ENCODE assay signal across 11 mouse cellular contexts in genomic region chr11:54254114-54254513, GRCm38 (mm10). TPM values are rescaled to one million over a fixed set of nuclear protein-coding genes. Genes with fewer than 3 reads are reported as not detected.
DNase-seq lines count a peak whose midpoint lies in the region; ATAC-seq and TF ChIP-seq lines count a peak whose summit lies in the region.
"Had no signal": no experiment of that assay in that cellular context is flagged by ENCODE, and none has a peak within 500 bp of the region (broad histone marks: within the 10 kb centered on the region; RNA-seq: fewer than 3 reads in every experiment).

No protein-coding gene starts in this region.

- TF ChIP-seq CTCF in embryonic fibroblast, embryonic 13.5 days (IDR thresholded peaks at IDR 0.05; ENCODE audit: borderline replicate concordance, insufficient read depth, low read length), result peak; percentile 34; the same call in 1 of the 2 replicates

- ATAC-seq in midbrain, embryonic 14.5 days (ENCODE audit: low FRiP score, low TSS enrichment), result no peak

- H3K27ac ChIP-seq in midbrain, embryonic 14.5 days (replicated peaks; ENCODE audit: low read depth, low read length), result no peak overlapping the region
- no peak overlapping the region for H3K27ac ChIP-seq in midbrain, embryonic 10.5 days (replicated peaks)
- no peak overlapping the region for H3K27ac ChIP-seq in embryonic fibroblast, embryonic 13.5 days (ENCODE audit: insufficient read depth, low read length)
- H3K27ac ChIP-seq: embryonic facial prominence, embryonic 15.5 days; hindbrain, embryonic 15.5 days; liver, embryonic 13.5 days had no signal

- peaks cover 3% of the 10 kb centered on the region; the same call in 1 of the 2 replicates for H3K4me1 ChIP-seq in midbrain, embryonic 14.5 days (ENCODE audit: control insufficient read depth, insufficient read depth, low read length)
- H3K4me1 ChIP-seq in midbrain, embryonic 10.5 days, result peaks cover 11% of the 10 kb centered on the region
- no peaks in the 10 kb centered on the region for H3K4me1 ChIP-seq in embryonic fibroblast, embryonic 13.5 days (ENCODE audit: control insufficient read depth, insufficient read depth, low read length)
- H3K4me1 ChIP-seq: embryonic facial prominence, embryonic 15.5 days; hindbrain, embryonic 15.5 days had no signal

- no peak for TF ChIP-seq POLR2A in embryonic fibroblast, embryonic 13.5 days (IDR thresholded peaks at IDR 0.05; ENCODE audit: low read depth, low read length)

- no peak overlapping the region for H3K4me3 ChIP-seq in midbrain, embryonic 14.5 days (replicated peaks; ENCODE audit: low read depth, low read length)
- H3K4me3 ChIP-seq in midbrain, embryonic 10.5 days, result no peak overlapping the region
- H3K4me3 ChIP-seq in embryonic fibroblast, embryonic 13.5 days (ENCODE audit: insufficient read depth, low read length), result no peak overlapping the region
- H3K4me3 ChIP-seq: embryonic facial prominence, embryonic 15.5 days; hindbrain, embryonic 15.5 days; liver, embryonic 13.5 days had no signal

- H3K9me3 ChIP-seq in midbrain, embryonic 14.5 days (ENCODE audit: control insufficient read depth, low read length), result no peaks in the 10 kb centered on the region
- H3K9me3 ChIP-seq in midbrain, embryonic 10.5 days (replicated peaks), result no peaks in the 10 kb centered on the region
- H3K9me3 ChIP-seq: embryonic facial prominence, embryonic 15.5 days; hindbrain, embryonic 15.5 days; liver, embryonic 13.5 days had no signal

- no peaks in the 10 kb centered on the region for H3K36me3 ChIP-seq in midbrain, embryonic 14.5 days (ENCODE audit: control insufficient read depth, insufficient read depth, low read length)
- H3K36me3 ChIP-seq in midbrain, embryonic 10.5 days, result no peaks in the 10 kb centered on the region
- H3K36me3 ChIP-seq: embryonic facial prominence, embryonic 15.5 days; hindbrain, embryonic 15.5 days; liver, embryonic 13.5 days had no signal

- WGBS in midbrain, embryonic 14.5 days, result 60% methylated on average over 4 of the region's 4 CpGs
- WGBS in midbrain, embryonic 10.5 days, result 55% methylated on average over 4 of the region's 4 CpGs

- H3K4me2 ChIP-seq in midbrain, embryonic 14.5 days (ENCODE audit: low read length), result no peak overlapping the region
- H3K4me2 ChIP-seq: embryonic facial prominence, embryonic 15.5 days; hindbrain, embryonic 15.5 days; liver, embryonic 13.5 days had no signal

- no peak overlapping the region for H3K9ac ChIP-seq in midbrain, embryonic 14.5 days (replicated peaks; ENCODE audit: low read length)
- H3K9ac ChIP-seq: embryonic facial prominence, embryonic 15.5 days; hindbrain, embryonic 15.5 days; liver, embryonic 13.5 days had no signal

- H3K27me3 ChIP-seq in midbrain, embryonic 14.5 days (ENCODE audit: control insufficient read depth, insufficient read depth, low read length), result no peaks in the 10 kb centered on the region
- peaks cover 10% of the 10 kb centered on the region for H3K27me3 ChIP-seq in midbrain, embryonic 10.5 days (ENCODE audit: low read depth, poor library complexity, severe bottlenecking)
- H3K27me3 ChIP-seq: hindbrain, embryonic 15.5 days had no signal

- peak; percentile 21 for DNase-seq in embryo, embryonic 11 days
- no peak for DNase-seq in embryo, embryonic 10 days (ENCODE audit: low spot score)
- peak; percentile 25 for DNase-seq in midbrain, embryonic 14.5 days
- no peak for DNase-seq in midbrain, embryonic 10.5 days (ENCODE audit: low spot score)
- DNase-seq in thymus, postnatal 0 days (ENCODE audit: low spot score), result peak; percentile 42
- no peak for DNase-seq in frontal cortex, postnatal 36 days (ENCODE audit: low spot score in 2 of 2)
- no peak for DNase-seq in gastrocnemius, postnatal 10 days
- DNase-seq: liver, embryonic 13.5 days had no signal

RNA-seq across cellular contexts. Expression of gene Csf2, which starts 4.6 kb away (rescaled TPM):
- polyA plus RNA-seq in midbrain, embryonic 14.5 days (2014; fragmentation: Nextera tagmentation; extraction: Ambion mirVana), result not detected in 2 replicates
- not detected in 2 replicates for polyA plus RNA-seq in midbrain, embryonic 10.5 days (2016; fragmentation: Nextera tagmentation; extraction: Ambion mirVana)
- polyA plus RNA-seq in embryonic fibroblast, embryonic 13.5 days (2011; ENCODE audit: insufficient read length, low read depth, missing spikeins), result not detected in 2 replicates
- polyA plus RNA-seq in thymus, postnatal 0 days (2015; fragmentation: Nextera tagmentation; extraction: Ambion mirVana), result 1.1 and 1.3 TPM in 2 replicates
- not detected for total RNA-seq in gastrocnemius, postnatal 10 days (2021)
- polyA plus RNA-seq: embryonic facial prominence, embryonic 15.5 days; hindbrain, embryonic 15.5 days; liver, embryonic 13.5 days had no signal

RNA-seq across cellular contexts. Expression of gene Il3, which starts 13.0 kb away (rescaled TPM):
- not detected in 2 replicates for polyA plus RNA-seq in midbrain, embryonic 14.5 days (2014; fragmentation: Nextera tagmentation; extraction: Ambion mirVana)
- not detected in 2 replicates for polyA plus RNA-seq in midbrain, embryonic 10.5 days (2016; fragmentation: Nextera tagmentation; extraction: Ambion mirVana)
- not detected in 2 replicates for polyA plus RNA-seq in embryonic fibroblast, embryonic 13.5 days (2011; ENCODE audit: insufficient read length, low read depth, missing spikeins)
- 0.23 and 0.36 TPM in 2 replicates for polyA plus RNA-seq in thymus, postnatal 0 days (2015; fragmentation: Nextera tagmentation; extraction: Ambion mirVana)
- total RNA-seq in gastrocnemius, postnatal 10 days (2021), result not detected
- polyA plus RNA-seq: embryonic facial prominence, embryonic 15.5 days; hindbrain, embryonic 15.5 days; liver, embryonic 13.5 days had no signal

RNA-seq across cellular contexts. Expression of gene Acsl6, which starts 49.5 kb away (rescaled TPM):
- 38.4 and 40.9 TPM in 2 replicates for polyA plus RNA-seq in midbrain, embryonic 14.5 days (2014; fragmentation: Nextera tagmentation; extraction: Ambion mirVana)
- polyA plus RNA-seq in midbrain, embryonic 10.5 days (2016; fragmentation: Nextera tagmentation; extraction: Ambion mirVana), result 14.4 and 20.4 TPM in 2 replicates
- 0.77 and 1.1 TPM in 2 replicates for polyA plus RNA-seq in embryonic fibroblast, embryonic 13.5 days (2011; ENCODE audit: insufficient read length, low read depth, missing spikeins)
- 0.50 and 0.75 TPM in 2 replicates for polyA plus RNA-seq in thymus, postnatal 0 days (2015; fragmentation: Nextera tagmentation; extraction: Ambion mirVana)
- total RNA-seq in gastrocnemius, postnatal 10 days (2021), result 10 to 100 TPM; 21.3 to 21.6 TPM

Comparison
In these comparisons a context has a peak if more than half of its experiments do, and no peak if none do; other contexts are left out.
1. DNase-seq: peak in embryo, embryonic 11 days (single experiment), midbrain, embryonic 14.5 days (single experiment) and thymus, postnatal 0 days (single experiment); none in embryo, embryonic 10 days (single experiment), midbrain, embryonic 10.5 days (single experiment), frontal cortex, postnatal 36 days (0 of 2) and gastrocnemius, postnatal 10 days (single experiment).